Mouse (Mus musculus) hindbrain, embryonic 10.5 days (tissue): ENCODE measurements at regions not wholly inside any gene's neighbourhood (a gene's known extent, or its start where the extent isn't known, plus 50 kb on each side); places are given as distances from the start of the nearest gene placed in this dataset.
A peak's percentile ranks its signal among the peaks of the same experiment; 100 is the strongest.

Experiments
- DNase-seq: peaks from one replicate; pipeline ENCODE4 v3.0.0-alpha.2; 2017; ENCODE audit warnings: low spot score
- H3K27ac ChIP-seq: fragments of 300-500 bp; sonication (generic); 2 replicates; pipeline ENCODE4 v1.5.1; 2016; ENCODE audit warnings: mild to moderate bottlenecking, moderate library complexity
- H3K27me3 ChIP-seq: fragments of 300-500 bp; sonication (generic); 2 replicates; pipeline ENCODE4 v1.6.1; 2016; ENCODE audit warnings: mild to moderate bottlenecking; ENCODE audit not compliant: poor library complexity, insufficient read depth, severe bottlenecking
- H3K36me3 ChIP-seq: fragments of 300-500 bp; sonication (generic); 2 replicates; pipeline ENCODE4 v1.6.1; 2016; ENCODE audit warnings: mild to moderate bottlenecking, moderate library complexity
- H3K4me1 ChIP-seq: fragments of 300-500 bp; sonication (generic); replicated peaks from 2 replicates; pipeline ENCODE4 v1.6.1; 2016; ENCODE audit warnings: mild to moderate bottlenecking
- H3K4me3 ChIP-seq: fragments of 300-500 bp; sonication (generic); 2 replicates; pipeline ENCODE4 v1.5.1; 2016; ENCODE audit warnings: mild to moderate bottlenecking, moderate library complexity
- H3K9me3 ChIP-seq: fragments of 300-500 bp; sonication (generic); 2 replicates; pipeline ENCODE4 v1.6.1; 2016; ENCODE audit warnings: mild to moderate bottlenecking, moderate library complexity
- WGBS: fragments of 180-500 bp; shearing (Covaris S2); methylation state at CpG from one replicate; pipeline ENCODE4 v1.1.7; 2016; 5-methylcytosine and 5-hydroxymethylcytosine counted together

DNA sequence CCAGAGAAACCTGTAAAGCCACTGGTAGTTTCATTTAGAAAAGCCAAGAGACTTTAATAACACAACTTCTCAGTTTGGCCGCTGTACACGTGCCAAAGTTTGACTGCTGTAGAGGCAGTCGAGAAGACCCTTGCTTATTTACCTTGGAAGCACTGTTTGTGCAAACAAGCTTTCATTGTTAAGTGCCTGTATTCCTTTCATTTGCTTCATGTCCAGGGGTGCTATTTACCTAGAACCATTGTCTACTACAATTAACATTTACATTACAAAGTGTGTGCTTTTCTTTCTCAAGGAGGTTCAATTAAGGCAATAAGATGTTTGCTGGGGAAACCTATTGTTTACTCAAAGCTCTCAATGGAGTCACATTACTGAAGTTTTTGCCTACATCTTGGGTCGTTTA lies 236.9 kb downstream of the Mef2c start:
- Histone ChIP-seq H3K4me1 (peaks cover 38% of the 10 kb centered on the region), H3K27me3 (peaks cover 36% of the 10 kb centered on the region), H3K4me3 (peak overlapping the region; percentile 85), H3K9me3 (no peaks in the 10 kb centered on the region), H3K27ac (peak overlapping the region; percentile 92), H3K36me3 (peaks cover 32% of the 10 kb centered on the region)
- no peak for DNase-seq
- 11% methylated on average over 4 of the region's 4 CpGs for WGBS

DNA sequence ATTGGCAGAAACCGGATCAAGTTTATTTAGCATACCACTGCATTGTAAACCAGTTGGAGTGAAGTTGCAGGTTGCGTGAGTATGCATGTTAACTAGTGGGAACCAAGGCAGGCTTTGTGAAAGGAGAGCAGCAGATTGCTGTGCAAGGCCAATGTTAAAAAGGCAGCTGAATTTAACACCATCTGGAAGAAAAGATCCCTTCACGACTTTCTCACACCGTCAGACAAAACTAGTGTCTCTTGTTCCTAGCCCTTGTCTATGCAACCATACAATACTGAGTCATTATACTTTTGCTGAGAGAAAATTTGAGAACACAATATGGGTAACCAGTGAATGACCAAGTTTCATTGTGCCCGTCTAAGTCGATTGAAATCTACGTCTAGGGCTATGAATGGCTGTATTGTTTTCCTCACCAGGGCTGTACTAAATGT lies 237.8 kb downstream of the Mef2c start:
- Histone ChIP-seq H3K4me1 (peaks cover 41% of the 10 kb centered on the region), H3K4me3 (peak overlapping the region; percentile 85), H3K9me3 (no peaks in the 10 kb centered on the region), H3K27me3 (peaks cover 39% of the 10 kb centered on the region), H3K36me3 (peaks cover 26% of the 10 kb centered on the region), H3K27ac (peak overlapping the region; percentile 92)
- WGBS = 17% methylated on average over 7 of the region's 7 CpGs
- DNase-seq = peak; percentile 49

DNA sequence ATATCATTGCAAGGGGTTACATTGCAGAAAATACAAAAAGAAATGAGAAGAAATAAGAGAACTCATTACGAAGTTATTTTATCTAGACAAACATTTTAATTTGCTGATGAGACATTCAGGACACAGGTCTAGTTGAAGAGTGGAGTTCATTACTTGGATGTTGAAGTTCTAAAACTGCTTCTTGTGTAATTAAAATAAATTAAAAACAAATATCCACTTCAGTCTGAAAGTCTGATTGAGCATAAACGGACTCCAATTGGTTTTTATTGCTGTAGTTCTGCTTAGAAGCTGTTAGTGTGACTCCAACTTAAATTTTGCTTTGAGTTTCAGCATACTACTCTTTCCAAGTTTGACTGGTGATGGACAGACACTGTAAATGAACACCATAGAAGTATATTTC lies 238.3 kb downstream of the Mef2c start:
- no peak for DNase-seq
- H3K27ac ChIP-seq = peak overlapping the region; percentile 92
- 55% methylated on average over 2 of the region's 2 CpGs for WGBS
- no peaks in the 10 kb centered on the region for H3K9me3 ChIP-seq
- peaks cover 25% of the 10 kb centered on the region for H3K36me3 ChIP-seq
- H3K27me3 ChIP-seq = peaks cover 37% of the 10 kb centered on the region
- H3K4me1 ChIP-seq = peaks cover 41% of the 10 kb centered on the region
- 0 out of 2 replicates have a peak overlapping the region, but pooled peaks have one; percentile 2 for H3K4me3 ChIP-seq

DNA sequence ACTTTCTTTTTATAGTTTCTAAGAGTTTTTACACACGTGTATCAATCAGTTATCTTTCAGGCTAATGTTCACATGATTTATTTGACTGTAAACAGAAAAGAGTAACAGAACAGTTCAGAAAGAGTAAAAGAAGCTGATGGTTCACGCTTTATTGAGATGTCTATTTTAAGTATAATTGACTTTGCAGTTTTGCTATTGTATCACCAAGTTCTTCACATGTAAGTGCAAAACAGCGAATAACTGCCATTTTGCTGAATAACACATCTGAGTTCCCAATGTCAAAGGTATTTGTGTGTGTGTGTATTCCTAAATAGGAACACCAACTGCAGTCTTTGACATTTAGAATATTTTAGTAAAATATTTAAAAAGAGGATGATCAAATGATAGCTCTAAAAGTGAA lies 238.7 kb downstream of the Mef2c start:
- Histone ChIP-seq H3K4me1 (peaks cover 41% of the 10 kb centered on the region), H3K4me3 (0 out of 2 replicates have a peak overlapping the region, but pooled peaks have one; percentile 2), H3K9me3 (no peaks in the 10 kb centered on the region), H3K27ac (peak overlapping the region; percentile 92), H3K27me3 (peaks cover 32% of the 10 kb centered on the region), H3K36me3 (peaks cover 20% of the 10 kb centered on the region)
- no peak for DNase-seq
- 81% methylated on average over 3 of the region's 3 CpGs for WGBS

DNA sequence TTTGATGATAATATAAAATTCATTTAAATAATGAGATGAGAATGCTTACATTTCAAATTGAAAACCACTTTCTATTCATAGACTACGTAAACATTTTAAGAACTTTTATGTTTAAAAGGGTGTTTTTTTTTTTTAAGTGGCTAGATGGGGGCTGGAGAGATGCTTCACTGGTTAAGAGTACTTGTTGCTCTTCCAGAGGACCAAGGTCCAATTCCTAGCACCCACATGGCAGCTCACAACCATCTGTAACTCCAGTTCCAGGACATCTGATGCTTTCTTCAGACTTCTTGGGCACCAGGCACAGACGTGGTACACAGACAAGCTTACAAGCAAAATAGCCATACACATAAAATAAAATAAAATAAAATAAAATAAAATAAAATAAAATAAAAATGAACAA lies 239.5 kb downstream of the Mef2c start:
- Histone ChIP-seq H3K27ac (no peak overlapping the region; the same call in 1 of the 2 replicates), H3K27me3 (peaks cover 24% of the 10 kb centered on the region), H3K9me3 (no peaks in the 10 kb centered on the region), H3K4me3 (no peak overlapping the region), H3K4me1 (peaks cover 41% of the 10 kb centered on the region), H3K36me3 (peaks cover 12% of the 10 kb centered on the region)
- WGBS = 84% methylated on average over 2 of the region's 2 CpGs
- DNase-seq = no peak

DNA sequence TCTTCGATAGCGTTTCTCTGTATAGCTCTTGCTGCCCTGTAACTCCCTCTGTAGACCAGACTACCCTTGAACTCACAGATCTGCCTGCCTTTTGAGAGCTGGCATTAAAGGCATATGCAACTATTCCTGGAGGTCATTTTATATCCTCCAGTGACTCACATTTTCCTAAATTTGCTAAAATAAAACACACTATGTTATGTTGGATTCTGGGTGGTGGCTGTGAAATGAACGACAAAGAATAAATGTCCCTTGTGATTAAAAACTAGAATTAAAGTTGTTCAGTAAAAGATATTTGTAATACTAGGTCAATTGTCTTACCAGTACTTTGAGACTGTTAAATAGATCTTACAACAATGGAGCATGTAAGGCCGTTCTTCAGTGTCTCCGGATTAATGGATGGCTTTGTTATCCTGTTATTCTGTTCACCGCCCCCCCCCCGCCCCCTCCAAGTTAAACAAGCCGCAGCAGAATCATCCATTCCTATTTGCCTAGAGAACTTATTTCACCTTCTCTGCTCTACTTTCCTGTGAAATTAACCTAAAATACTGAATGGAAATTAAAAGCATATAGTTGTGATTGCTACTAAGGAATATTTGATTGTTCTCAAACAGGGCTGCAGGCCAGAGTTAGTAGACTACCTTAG lies 240.4 kb downstream of the Mef2c start:
- Histone ChIP-seq H3K27ac (peak overlapping the region; percentile 86), H3K27me3 (peaks cover 21% of the 10 kb centered on the region), H3K9me3 (no peaks in the 10 kb centered on the region), H3K4me1 (peaks cover 41% of the 10 kb centered on the region), H3K4me3 (peak overlapping the region; percentile 53), H3K36me3 (peaks cover 6% of the 10 kb centered on the region; the same call in 1 of the 2 replicates)
- no peak for DNase-seq
- 38% methylated on average over 8 of the region's 8 CpGs for WGBS

DNA sequence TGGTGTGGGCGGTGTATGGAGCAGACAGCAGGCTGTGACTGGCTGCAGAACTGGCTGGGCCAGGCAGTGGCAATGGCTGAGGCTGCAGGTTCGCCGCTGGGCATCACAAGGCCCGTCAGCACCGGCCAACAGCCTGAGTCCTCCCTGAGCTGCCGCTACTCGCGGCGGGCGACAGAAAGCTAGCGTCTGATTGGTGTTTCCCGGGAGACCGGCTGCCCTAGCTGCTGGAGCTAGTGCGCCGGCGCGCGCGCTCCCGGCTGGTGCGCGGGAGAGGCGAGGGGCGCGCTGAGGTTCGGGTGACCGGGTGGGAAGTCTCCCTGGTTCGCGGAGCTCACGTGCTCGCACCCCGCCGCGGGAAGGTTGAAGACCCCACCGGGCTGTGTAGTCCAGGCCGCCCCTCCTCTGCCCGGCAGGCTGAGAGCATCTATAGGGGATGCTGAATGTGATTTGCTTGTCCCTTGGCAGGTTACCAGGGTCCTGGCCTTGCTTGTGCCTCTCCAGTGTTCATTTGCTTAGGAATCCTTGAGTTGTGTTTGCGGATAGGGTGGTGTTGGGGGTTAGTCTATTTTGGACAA lies 241.2 kb downstream of the Mef2c start:
- peak; percentile 92 for DNase-seq
- Histone ChIP-seq H3K36me3 (peaks cover 6% of the 10 kb centered on the region; the same call in 1 of the 2 replicates), H3K4me1 (peaks cover 34% of the 10 kb centered on the region), H3K27ac (peak overlapping the region; percentile 86), H3K27me3 (peaks cover 14% of the 10 kb centered on the region), H3K9me3 (no peaks in the 10 kb centered on the region), H3K4me3 (peak overlapping the region; percentile 53)
- under 1% methylated on average over 38 of the region's 38 CpGs for WGBS

DNA sequence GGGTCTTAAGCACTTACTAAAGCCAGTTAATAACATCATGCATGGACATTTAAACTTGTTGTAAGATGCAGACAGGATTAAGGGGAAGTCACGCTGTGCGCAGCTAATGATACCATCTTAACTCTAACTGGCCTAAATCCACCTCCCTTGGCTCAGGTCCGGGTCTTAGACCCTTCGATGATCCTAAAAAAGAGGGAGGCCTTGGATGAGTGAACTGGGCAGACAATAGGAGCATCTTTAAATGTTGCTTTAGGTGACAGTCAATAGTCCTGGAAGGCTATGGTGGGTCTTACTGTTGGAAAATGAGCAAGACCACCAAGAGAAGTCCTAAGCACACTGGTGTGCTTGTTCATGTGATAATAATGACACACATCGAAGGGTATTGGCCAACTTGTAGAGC lies 242.1 kb downstream of the Mef2c start:
- 79% methylated on average over 5 of the region's 5 CpGs for WGBS
- Histone ChIP-seq H3K4me3 (no peak overlapping the region), H3K9me3 (no peaks in the 10 kb centered on the region), H3K27ac (peak overlapping the region; percentile 40; the same call in 1 of the 2 replicates), H3K4me1 (peaks cover 28% of the 10 kb centered on the region), H3K27me3 (peaks cover 13% of the 10 kb centered on the region), H3K36me3 (no peaks in the 10 kb centered on the region)
- DNase-seq = no peak

DNA sequence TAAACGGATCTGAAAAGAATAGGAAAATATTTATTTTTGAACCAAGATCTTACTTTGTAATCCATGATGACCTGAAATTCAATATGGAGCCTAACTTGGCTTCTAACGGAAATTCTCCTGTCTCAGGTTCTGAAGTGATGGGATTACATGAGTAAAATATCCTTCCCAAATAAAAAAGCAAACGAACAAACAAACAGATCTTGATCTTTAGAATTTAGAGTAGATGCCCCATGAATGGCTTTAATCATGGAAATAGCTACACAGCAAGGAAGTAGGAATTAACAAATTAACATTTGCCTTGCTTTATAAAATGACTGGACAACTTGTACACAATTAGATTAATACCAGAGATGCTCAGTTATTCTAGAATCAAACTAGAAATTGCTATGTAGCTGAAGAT lies 243.8 kb downstream of the Mef2c start:
- H3K36me3 ChIP-seq = no peaks in the 10 kb centered on the region
- H3K4me1 ChIP-seq = peaks cover 21% of the 10 kb centered on the region
- H3K4me3 ChIP-seq = no peak overlapping the region
- DNase-seq = no peak
- no peaks in the 10 kb centered on the region for H3K9me3 ChIP-seq
- peaks cover 13% of the 10 kb centered on the region for H3K27me3 ChIP-seq
- no peak overlapping the region for H3K27ac ChIP-seq
- 81% methylated on average over 3 of the region's 3 CpGs for WGBS

DNA sequence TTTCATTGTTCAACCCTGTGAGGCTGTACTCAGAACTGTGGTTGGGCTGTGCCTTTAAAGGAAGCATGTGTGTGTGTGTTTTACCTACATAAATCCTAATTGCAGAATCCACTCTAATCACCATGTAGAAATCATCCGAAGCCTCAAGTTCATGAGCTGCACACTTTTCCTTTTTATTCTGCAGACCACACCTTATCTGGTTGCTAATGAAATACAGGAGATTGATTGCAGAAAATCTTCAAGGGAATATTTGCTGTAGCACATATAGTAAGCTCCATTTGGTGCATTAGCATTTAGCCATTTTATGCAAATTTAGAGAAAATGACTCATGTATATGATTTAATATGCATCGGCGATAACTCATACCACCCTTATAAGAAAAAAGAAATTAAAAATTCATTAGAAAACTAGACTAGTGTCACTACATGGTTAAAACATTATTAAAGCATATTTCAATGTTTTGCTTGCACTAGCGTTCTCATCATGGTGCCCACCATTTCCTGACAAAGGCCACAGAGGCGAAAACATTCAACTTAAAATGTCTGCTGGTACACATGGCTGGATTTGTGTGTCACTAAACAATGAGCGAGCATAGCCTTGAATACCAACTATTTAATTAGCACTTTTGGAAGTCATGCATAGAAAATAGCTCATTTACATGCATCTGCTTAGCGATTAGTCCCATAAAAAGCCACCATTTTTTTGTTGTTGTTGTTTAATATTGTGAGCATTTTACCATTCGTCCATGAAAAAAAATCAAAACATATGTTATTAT lies 245.7 kb downstream of the Mef2c start:
- Histone ChIP-seq H3K27ac (no peak overlapping the region), H3K4me1 (peaks cover 14% of the 10 kb centered on the region), H3K27me3 (peaks cover 13% of the 10 kb centered on the region), H3K36me3 (no peaks in the 10 kb centered on the region), H3K4me3 (no peak overlapping the region), H3K9me3 (no peaks in the 10 kb centered on the region)
- no peak for DNase-seq
- WGBS = 78% methylated on average over 8 of the region's 8 CpGs

DNA sequence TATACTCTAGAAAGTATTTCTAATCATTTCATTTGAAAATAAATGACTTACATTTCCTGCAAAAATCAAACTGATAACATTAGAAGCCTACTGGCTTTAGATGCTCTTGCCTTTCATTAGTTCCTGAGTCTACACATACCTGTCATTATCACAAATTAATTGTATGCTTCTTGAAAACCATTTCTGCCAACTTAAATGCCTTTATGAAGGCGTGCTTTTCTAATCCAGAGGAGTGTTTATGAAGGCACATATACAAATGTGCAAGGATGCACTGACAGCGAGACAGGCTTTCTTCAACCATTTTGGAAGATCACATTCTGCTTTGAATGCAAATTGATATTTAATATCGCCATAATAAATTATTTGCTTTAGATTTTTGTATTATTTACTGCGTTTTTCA lies 246.6 kb downstream of the Mef2c start:
- Histone ChIP-seq H3K4me3 (no peak overlapping the region), H3K36me3 (no peaks in the 10 kb centered on the region), H3K9me3 (no peaks in the 10 kb centered on the region), H3K27ac (no peak overlapping the region), H3K4me1 (peaks cover 6% of the 10 kb centered on the region), H3K27me3 (peaks cover 12% of the 10 kb centered on the region)
- WGBS = 73% methylated on average over 4 of the region's 4 CpGs
- DNase-seq = no peak

DNA sequence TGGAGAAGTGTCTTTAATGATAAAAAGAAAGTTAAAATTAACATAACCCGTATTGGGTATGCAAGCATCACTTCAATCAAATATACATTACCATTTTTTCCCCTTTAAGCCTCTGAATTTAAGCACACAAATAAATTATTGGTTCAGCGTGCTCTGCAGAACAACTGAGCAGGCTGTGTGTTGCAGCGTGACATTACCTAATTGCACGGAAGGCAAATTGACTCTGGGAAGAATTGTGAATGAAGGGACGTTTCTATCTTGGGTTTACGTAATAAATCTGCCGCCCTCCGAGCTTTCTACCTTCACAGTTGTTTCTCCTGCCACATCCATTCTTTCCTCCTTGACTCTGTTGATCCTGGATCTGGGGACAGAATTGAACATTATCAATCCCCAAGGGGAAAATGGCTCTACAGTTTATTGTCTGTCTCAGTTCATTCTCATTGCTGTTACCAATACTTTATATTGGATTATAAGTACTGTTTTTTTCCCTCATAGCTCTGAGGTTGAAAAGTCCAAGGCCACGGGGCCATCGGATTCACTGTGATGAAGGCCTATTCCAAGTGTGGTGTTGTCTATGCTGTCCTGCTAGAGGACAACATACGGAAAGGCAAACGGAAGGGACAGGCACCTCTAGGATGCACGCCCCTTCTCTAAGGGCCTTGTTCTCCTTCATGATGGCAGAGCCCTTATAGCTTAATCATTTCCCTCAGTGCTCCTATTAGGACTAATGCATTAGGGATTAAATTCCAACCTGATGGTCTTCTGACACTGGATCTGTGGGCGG lies 256.7 kb downstream of the Mef2c start:
- H3K27ac ChIP-seq = no peak overlapping the region
- 90% methylated on average over 14 of the region's 14 CpGs for WGBS
- DNase-seq = no peak
- H3K27me3 ChIP-seq = no peaks in the 10 kb centered on the region
- H3K9me3 ChIP-seq = no peaks in the 10 kb centered on the region
- H3K36me3 ChIP-seq = no peaks in the 10 kb centered on the region
- H3K4me1 ChIP-seq = no peaks in the 10 kb centered on the region
- no peak overlapping the region for H3K4me3 ChIP-seq
